Mouse (Mus musculus) hindbrain, embryonic 10.5 days (tissue): Measurements from ENCODE around the gene Actl6b. TPM values are rescaled to one million over a fixed set of nuclear protein-coding genes. Genes with fewer than 3 reads are reported as not detected.

Experiments
- DNase-seq: peaks from one replicate; pipeline ENCODE4 v3.0.0-alpha.2; 2017; ENCODE audit warnings: low spot score
- H3K27ac ChIP-seq: fragments of 300-500 bp; sonication (generic); 2 replicates; pipeline ENCODE4 v1.5.1; 2016; ENCODE audit warnings: mild to moderate bottlenecking, moderate library complexity
- H3K27me3 ChIP-seq: fragments of 300-500 bp; sonication (generic); 2 replicates; pipeline ENCODE4 v1.6.1; 2016; ENCODE audit warnings: mild to moderate bottlenecking; ENCODE audit not compliant: poor library complexity, insufficient read depth, severe bottlenecking
- H3K36me3 ChIP-seq: fragments of 300-500 bp; sonication (generic); 2 replicates; pipeline ENCODE4 v1.6.1; 2016; ENCODE audit warnings: mild to moderate bottlenecking, moderate library complexity
- H3K4me1 ChIP-seq: fragments of 300-500 bp; sonication (generic); replicated peaks from 2 replicates; pipeline ENCODE4 v1.6.1; 2016; ENCODE audit warnings: mild to moderate bottlenecking
- H3K4me3 ChIP-seq: fragments of 300-500 bp; sonication (generic); 2 replicates; pipeline ENCODE4 v1.5.1; 2016; ENCODE audit warnings: mild to moderate bottlenecking, moderate library complexity
- H3K9me3 ChIP-seq: fragments of 300-500 bp; sonication (generic); 2 replicates; pipeline ENCODE4 v1.6.1; 2016; ENCODE audit warnings: mild to moderate bottlenecking, moderate library complexity
- WGBS: fragments of 180-500 bp; shearing (Covaris S2); methylation state at CpG from one replicate; pipeline ENCODE4 v1.1.7; 2016; 5-methylcytosine and 5-hydroxymethylcytosine counted together
- polyA plus RNA-seq: library from polyadenylated mRNA; unstranded; fragments of >200 nt; fragmentation: Nextera tagmentation; extraction: Ambion mirVana; gene quantifications from 2 replicates; pipeline ENCODE4 v1.2.1, GENCODE M21; 2016

Actl6b gene
- polyA plus RNA-seq, 1 experiment from 2014 or later: 47.6 TPM

DNA sequence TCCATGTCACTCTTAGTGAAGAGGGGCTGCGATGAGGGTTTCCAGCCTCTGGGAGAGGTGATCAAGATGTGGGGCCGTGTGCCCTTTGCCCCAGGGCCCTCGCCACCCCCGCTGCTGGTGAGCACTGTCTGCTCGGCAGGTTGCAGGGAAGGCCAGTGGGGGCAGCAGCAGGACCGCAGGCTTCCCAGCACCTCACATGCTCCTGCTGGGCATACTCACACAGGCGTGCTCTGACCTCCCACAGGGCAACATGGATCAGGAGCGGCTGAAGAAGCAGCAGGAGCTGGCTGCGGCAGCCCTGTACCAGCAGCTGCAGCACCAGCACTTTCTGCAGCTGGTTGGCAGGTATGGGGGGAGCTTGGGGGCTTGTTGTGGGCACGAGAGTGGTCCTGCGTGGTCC lies 30.6 kb upstream of the Actl6b start:
- 71% methylated on average over 11 of the region's 11 CpGs for WGBS
- H3K36me3 ChIP-seq: peaks cover 99% of the 10 kb centered on the region
- DNase-seq: no peak
- no peaks in the 10 kb centered on the region for H3K9me3 ChIP-seq
- H3K27me3 ChIP-seq: no peaks in the 10 kb centered on the region
- peaks cover 29% of the 10 kb centered on the region for H3K4me1 ChIP-seq
- 0 out of 2 replicates have a peak overlapping the region, but pooled peaks have one; percentile 1 for H3K27ac ChIP-seq
- no peak overlapping the region for H3K4me3 ChIP-seq

DNA sequence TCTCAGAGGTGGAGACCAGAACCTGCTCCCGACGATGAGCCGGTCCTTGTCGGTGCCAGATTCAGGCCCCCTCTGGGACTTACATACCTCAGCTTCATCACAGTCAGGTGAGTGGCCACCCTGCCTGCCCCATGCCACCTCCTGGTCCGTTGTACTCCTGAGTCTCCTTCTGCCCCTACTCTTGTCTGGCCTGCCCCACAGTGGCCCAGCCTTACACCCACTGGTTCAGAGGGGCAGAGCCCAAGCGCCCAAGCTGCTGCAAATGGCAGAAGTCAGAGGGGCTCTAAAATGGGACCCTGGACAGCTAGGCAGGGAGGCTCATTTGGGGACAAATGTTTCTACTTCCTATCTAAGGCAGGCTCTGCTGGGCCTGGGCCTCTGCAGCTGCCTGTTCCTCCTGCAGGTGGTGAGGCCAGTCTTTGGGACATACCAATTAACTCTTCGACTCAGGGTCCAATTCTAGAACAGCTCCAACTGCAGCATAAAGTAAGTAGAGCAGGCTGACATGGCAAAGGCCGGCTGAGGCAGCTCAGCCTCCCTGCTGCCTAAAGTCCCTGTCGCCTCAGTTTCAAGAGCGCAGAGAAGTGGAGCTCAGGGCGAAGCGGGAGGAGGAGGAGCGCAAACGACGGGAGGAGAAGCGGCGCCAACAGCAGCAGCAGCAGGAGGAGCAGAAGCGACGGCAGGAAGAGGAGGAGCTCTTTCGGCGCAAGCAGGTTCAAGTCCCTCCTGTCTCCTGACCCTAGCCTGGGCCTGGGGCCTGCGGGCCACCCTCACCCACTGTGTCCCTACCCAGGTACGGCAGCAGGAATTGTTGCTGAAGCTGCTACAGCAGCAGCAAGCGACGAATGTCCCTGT lies 29.7 kb upstream of the Actl6b start:
- DNase-seq: no peak
- no peak overlapping the region for H3K4me3 ChIP-seq
- H3K27me3 ChIP-seq: no peaks in the 10 kb centered on the region
- H3K9me3 ChIP-seq: no peaks in the 10 kb centered on the region
- peaks cover 38% of the 10 kb centered on the region for H3K4me1 ChIP-seq
- peaks cover 99% of the 10 kb centered on the region for H3K36me3 ChIP-seq
- H3K27ac ChIP-seq: no peak overlapping the region
- 86% methylated on average over 25 of the region's 25 CpGs for WGBS

DNA sequence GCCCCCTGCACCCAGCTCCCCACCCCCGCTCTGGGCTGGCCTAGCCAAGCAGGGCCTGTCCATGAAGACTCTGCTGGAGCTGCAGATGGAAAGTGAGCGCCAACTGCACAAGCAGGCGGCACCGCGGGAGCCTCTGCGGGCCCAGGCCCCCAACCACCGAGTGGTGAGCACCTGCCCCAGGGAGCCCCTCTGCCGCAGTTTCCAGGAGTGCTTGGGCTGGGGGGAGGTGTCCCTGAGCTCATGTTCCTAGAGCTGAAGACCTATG lies 29.1 kb upstream of the Actl6b start:
- 86% methylated on average over 8 of the region's 8 CpGs for WGBS
- no peak overlapping the region; the same call in 1 of the 2 replicates for H3K27ac ChIP-seq

GRCm38 (mm10) chr5:137524671-137525070 lies 28.6 kb upstream of the Actl6b start:
- peaks cover 48% of the 10 kb centered on the region for H3K4me1 ChIP-seq
- no peak overlapping the region for H3K4me3 ChIP-seq
- H3K9me3 ChIP-seq: no peaks in the 10 kb centered on the region
- H3K36me3 ChIP-seq: peaks cover 99% of the 10 kb centered on the region
- no peak for DNase-seq
- H3K27ac ChIP-seq: peak overlapping the region; percentile 56; the same call in 1 of the 2 replicates
- no peaks in the 10 kb centered on the region for H3K27me3 ChIP-seq
- 90% methylated on average over 13 of the region's 13 CpGs for WGBS

More for the DNA sequence above, 29.1 kb upstream of the Actl6b start:
- Histone ChIP-seq H3K27me3 (no peaks in the 10 kb centered on the region), H3K4me3 (no peak overlapping the region), H3K4me1 (peaks cover 43% of the 10 kb centered on the region), H3K9me3 (no peaks in the 10 kb centered on the region), H3K36me3 (peaks cover 99% of the 10 kb centered on the region)
- DNase-seq: no peak

- no peaks in the 10 kb centered on the region for H3K9me3 ChIP-seq
- no peaks in the 10 kb centered on the region for H3K27me3 ChIP-seq
- H3K27ac ChIP-seq: peak overlapping the region; percentile 56; the same call in 1 of the 2 replicates
- DNase-seq: no peak
- no peak overlapping the region for H3K4me3 ChIP-seq
- peaks cover 99% of the 10 kb centered on the region for H3K36me3 ChIP-seq
- peaks cover 56% of the 10 kb centered on the region for H3K4me1 ChIP-seq
- WGBS: 78% methylated on average over 16 of the region's 16 CpGs
These were observed 27.8 kb upstream of the Actl6b start for GRCm38 (mm10) chr5:137525511-137525910.

DNA sequence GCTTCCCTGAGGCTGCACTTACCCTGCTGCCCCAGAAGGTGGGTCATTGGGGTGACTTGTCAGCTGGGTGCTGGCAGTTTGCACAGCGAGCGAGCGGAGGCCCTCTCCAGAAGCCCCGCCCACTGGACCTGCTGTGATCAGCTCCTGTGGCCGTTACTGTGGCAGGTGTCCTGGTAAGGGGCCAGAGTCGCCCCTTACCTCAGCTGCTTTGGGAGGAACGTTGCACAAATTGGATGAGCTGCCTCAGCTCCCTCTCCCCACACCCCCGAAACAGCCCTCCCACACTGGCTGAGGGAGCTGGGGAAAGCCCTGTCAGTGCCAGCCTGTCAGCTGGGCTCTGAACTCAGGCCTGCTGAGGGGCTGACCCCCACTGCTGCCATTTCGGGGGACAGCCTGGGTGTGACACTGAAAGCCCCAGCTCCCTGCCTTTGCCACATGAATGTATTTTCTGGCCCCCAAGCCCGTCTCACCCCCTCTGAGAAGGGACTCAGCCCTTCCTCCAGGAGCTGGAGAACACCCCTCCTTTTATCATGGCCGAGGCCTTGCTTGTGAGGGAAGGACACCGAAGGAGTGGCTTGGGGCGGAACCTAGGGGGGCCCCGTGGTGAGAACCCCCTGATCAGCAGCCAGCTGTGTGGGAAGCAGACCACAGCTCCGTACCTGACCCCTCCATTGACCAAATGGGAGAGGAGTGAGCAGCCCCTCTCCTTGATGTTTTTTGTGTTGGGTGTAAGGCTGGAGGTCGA lies 27.0 kb upstream of the Actl6b start:
- H3K4me1 ChIP-seq: peaks cover 65% of the 10 kb centered on the region
- WGBS: 47% methylated on average over 16 of the region's 16 CpGs
- H3K4me3 ChIP-seq: 0 out of 2 replicates have a peak overlapping the region, but pooled peaks have one; percentile 16
- no peak for DNase-seq
- H3K27ac ChIP-seq: peak overlapping the region; percentile 70
- no peaks in the 10 kb centered on the region for H3K9me3 ChIP-seq
- H3K36me3 ChIP-seq: peaks cover 91% of the 10 kb centered on the region
- H3K27me3 ChIP-seq: no peaks in the 10 kb centered on the region

DNA sequence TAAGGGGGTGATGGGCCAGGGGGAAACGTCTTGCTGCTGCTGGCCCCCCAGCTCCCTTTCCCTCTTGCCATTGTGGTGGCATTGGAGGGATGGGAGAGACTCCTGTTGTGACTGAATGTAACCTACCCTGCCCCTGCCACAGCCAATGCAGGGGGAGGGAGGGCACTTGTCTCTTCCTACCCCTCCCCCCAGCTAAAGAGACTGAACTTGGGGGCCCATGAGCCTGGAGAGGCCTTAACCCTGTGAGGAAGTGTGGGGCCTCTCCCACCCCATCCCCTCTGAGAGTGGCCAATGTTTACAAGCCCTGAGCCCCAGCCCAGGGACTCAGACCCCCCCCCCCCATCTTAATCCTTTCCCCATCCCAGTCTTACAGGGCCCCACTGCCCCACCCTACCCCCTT lies 25.9 kb upstream of the Actl6b start:
- Histone ChIP-seq H3K4me3 (peak overlapping the region; percentile 4; the same call in 1 of the 2 replicates), H3K4me1 (peaks cover 71% of the 10 kb centered on the region), H3K27me3 (no peaks in the 10 kb centered on the region), H3K9me3 (no peaks in the 10 kb centered on the region), H3K36me3 (peaks cover 81% of the 10 kb centered on the region), H3K27ac (peak overlapping the region; percentile 66)
- 58% methylated on average over 1 of the region's 1 CpGs for WGBS
- DNase-seq: no peak

GRCm38 (mm10) chr5:137528247-137528968 lies 24.9 kb upstream of the Actl6b start:
- peaks cover 69% of the 10 kb centered on the region for H3K4me1 ChIP-seq
- H3K4me3 ChIP-seq: no peak overlapping the region
- WGBS: 89% methylated on average over 22 of the region's 22 CpGs
- no peaks in the 10 kb centered on the region for H3K9me3 ChIP-seq
- no peaks in the 10 kb centered on the region for H3K27me3 ChIP-seq
- peak overlapping the region; percentile 4; the same call in 1 of the 2 replicates for H3K27ac ChIP-seq
- peaks cover 71% of the 10 kb centered on the region for H3K36me3 ChIP-seq
- no peak for DNase-seq

GRCm38 (mm10) chr5:137529221-137529995 lies 23.9 kb upstream of the Actl6b start:
- H3K27ac ChIP-seq: peak overlapping the region; percentile 95
- no peaks in the 10 kb centered on the region for H3K9me3 ChIP-seq
- WGBS: 73% methylated on average over 15 of the region's 15 CpGs
- peak overlapping the region; percentile 82 for H3K4me3 ChIP-seq
- H3K4me1 ChIP-seq: peaks cover 74% of the 10 kb centered on the region
- DNase-seq: no peak
- no peaks in the 10 kb centered on the region for H3K27me3 ChIP-seq
- H3K36me3 ChIP-seq: peaks cover 61% of the 10 kb centered on the region

GRCm38 (mm10) chr5:137530075-137530474 lies 23.2 kb upstream of the Actl6b start:
- no peak for DNase-seq
- Histone ChIP-seq H3K4me1 (peaks cover 73% of the 10 kb centered on the region), H3K36me3 (peaks cover 54% of the 10 kb centered on the region)

DNA sequence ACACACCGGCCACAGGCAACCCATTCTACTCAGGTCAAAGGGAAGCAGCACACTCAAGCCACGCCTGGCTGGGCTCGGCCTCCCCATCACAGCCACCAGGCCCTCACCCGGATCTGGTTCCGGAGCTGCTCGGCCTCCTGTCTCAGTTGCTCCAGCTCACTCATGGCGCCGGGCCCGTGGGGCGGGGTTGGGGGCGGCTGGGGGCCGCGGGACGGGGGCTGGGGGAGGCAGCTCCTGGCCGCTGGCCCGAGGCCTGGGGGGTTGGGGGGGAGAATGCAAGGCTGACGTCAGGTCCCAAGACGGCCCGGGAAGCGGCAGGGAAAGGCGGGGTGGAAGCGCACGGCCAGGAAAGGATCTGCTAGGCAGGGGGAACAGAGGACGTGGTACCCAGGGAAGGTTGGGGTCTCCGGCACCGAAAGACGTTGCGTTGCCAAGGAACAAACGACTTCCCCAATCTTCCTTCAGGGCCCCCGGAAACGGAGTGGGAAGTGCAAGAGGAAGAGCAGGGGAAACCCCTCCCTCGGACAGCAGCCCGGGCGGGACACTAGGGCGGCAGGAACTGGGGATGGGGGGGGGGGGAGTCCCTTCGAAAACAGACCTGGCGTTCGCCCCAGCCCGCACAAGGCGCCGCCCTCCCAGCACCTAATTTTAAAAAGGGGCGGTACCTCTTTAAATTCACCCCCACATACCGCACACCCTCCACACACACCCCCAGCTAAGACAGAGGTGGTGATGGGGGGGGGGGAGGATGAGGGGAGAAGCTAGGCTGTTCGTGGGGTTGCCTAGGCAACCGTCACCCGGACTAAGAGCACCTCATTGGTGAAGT lies 22.5 kb upstream of the Actl6b start:
- WGBS: under 1% methylated on average over 46 of the region's 46 CpGs
- no peaks in the 10 kb centered on the region for H3K27me3 ChIP-seq
- H3K27ac ChIP-seq: peak overlapping the region; percentile 95
- peak overlapping the region; percentile 82 for H3K4me3 ChIP-seq
- H3K9me3 ChIP-seq: no peaks in the 10 kb centered on the region
- H3K36me3 ChIP-seq: peaks cover 47% of the 10 kb centered on the region
- peaks cover 66% of the 10 kb centered on the region for H3K4me1 ChIP-seq
- DNase-seq: peak; percentile 73

More at GRCm38 (mm10) chr5:137530075-137530474, 23.2 kb upstream of the Actl6b start:
- Histone ChIP-seq H3K9me3 (no peaks in the 10 kb centered on the region), H3K27me3 (no peaks in the 10 kb centered on the region), H3K4me3 (peak overlapping the region; percentile 82), H3K27ac (peak overlapping the region; percentile 95)
- 80% methylated on average over 8 of the region's 8 CpGs for WGBS
